Mouse (Mus musculus): ENCODE results near the gene Fsd1l. TPM values are rescaled to one million over a fixed set of nuclear protein-coding genes. Genes with fewer than 3 reads are reported as not detected.

Fsd1l gene
- 3.4 and 5.5 TPM in 2 replicates for polyA plus RNA-seq (2011; ENCODE audit: insufficient read length, low read depth, missing spikeins)

DNA sequence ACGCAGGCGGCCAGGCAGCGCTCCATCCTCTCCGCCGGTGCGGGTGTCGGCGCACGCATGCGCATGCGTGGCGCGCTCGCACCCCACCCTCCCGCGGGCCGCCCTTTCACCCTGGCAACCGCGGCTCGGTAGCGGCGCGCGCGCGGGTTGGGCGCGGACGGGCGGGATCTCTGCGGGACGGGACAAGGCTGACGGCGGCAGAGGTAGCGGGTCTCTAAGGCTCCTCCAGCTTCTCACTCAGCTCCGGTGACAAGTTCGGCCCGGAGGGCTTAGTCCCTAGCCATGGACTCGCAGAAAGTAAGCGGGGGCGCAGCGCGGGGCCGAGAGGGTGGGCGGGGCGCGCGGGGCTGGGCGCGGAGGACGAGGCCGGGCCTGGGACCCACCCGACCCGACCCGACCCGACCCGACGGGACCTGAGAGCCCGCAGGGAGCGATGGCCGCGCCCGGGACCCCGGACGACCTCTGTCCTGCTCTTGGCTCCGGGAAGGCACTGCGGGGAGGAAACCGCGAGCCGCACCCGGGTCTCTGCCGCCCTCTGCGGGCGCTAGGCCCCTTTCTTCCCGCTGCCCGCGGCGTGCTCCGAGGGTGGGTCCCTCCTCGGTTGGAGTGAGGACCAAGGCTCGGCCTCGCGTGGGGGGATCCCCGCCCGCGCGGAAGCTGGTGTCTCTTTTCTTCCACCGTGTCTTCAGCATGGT lies at the start of gene Fsd1l:
Fsd1l (plus strand) TSS at position 156 of the 695 bp plus-strand sequence.
- no peaks in the 10 kb centered on the region for H3K4me1 ChIP-seq (ENCODE audit: control insufficient read depth, insufficient read depth, low read length)
- no peak within 1 kb of the TSS for H3K27ac ChIP-seq (ENCODE audit: insufficient read depth, low read length)
- TF ChIP-seq POLR2A (IDR thresholded peaks at IDR 0.05; ENCODE audit: low read depth, low read length) (peak; percentile 68), CTCF (IDR thresholded peaks at IDR 0.05; ENCODE audit: borderline replicate concordance, insufficient read depth, low read length) (no peak)
- H3K4me3 ChIP-seq (ENCODE audit: insufficient read depth, low read length) = peak within 1 kb of the TSS; percentile 97

DNA sequence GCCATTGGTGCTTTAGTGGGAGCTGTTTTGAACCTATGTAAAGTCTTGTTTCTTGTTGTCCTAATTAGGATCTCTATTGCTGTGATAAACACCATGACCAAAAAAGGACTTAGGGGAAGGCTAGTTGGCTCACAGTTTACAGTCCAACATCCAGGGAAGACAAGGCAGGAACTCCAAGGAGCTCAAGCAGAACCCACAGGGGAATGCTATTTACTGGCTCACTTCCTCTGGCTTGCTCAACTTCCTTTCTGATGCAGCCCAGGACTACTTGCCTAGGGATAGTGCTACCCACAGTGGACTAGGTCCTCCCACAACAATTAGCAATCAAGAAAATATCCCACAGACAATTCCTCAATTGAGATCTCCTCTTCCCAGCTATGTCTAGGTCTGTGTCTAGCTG lies 43.6 kb upstream of the Fsd1l start:
- Histone ChIP-seq H3K4me3 (ENCODE audit: insufficient read depth, low read length) (no peak overlapping the region), H3K27ac (ENCODE audit: insufficient read depth, low read length) (no peak overlapping the region), H3K4me1 (ENCODE audit: control insufficient read depth, insufficient read depth, low read length) (no peaks in the 10 kb centered on the region)
- TF ChIP-seq POLR2A (IDR thresholded peaks at IDR 0.05; ENCODE audit: low read depth, low read length) (no peak), CTCF (IDR thresholded peaks at IDR 0.05; ENCODE audit: borderline replicate concordance, insufficient read depth, low read length) (no peak)

DNA sequence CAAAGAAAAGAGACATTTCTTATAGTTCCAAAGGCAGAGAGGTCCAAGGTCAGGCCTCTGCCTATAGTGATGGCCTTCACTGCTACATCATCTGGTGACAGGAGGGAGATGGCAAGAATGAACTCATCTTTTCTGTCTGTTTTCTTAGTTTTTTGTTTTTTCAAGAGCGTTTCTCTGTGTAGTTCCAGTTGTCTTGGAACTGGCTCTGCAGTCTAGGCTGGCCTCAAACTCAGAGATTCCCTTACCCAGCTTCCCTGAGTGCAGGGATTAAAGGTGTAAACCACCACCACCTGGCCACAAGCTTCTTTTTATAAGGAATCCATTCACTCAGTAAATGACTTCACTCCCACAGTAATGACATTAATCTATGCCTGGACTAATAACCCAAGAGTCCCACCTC lies 42.3 kb upstream of the Fsd1l start:
- no peak overlapping the region for H3K27ac ChIP-seq (ENCODE audit: insufficient read depth, low read length)
- no peak overlapping the region for H3K4me3 ChIP-seq (ENCODE audit: insufficient read depth, low read length)
- no peak for TF ChIP-seq POLR2A (IDR thresholded peaks at IDR 0.05; ENCODE audit: low read depth, low read length)
- TF ChIP-seq CTCF (IDR thresholded peaks at IDR 0.05; ENCODE audit: borderline replicate concordance, insufficient read depth, low read length) = no peak
- H3K4me1 ChIP-seq (ENCODE audit: control insufficient read depth, insufficient read depth, low read length) = no peaks in the 10 kb centered on the region

DNA sequence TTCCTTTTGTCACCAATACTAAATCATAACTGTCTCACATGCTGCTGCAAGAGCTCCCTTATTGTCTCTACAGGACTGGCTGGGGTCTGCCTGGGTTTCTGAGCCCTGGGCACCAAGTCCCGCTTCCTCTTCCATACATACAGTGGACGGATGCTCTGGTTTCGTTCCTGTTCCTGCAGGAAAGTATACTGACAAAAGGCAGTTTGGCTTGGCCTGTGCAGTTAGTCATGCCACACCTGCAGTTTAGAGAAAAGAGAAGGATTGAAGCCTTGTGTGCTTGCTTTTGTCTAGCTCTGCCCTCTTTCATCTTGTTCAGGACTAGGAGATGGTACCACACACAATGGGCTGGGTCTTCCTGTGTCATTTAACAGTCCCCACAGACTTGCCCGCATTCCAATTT lies 41.8 kb upstream of the Fsd1l start:
- no peak overlapping the region for H3K27ac ChIP-seq (ENCODE audit: insufficient read depth, low read length)
- H3K4me1 ChIP-seq (ENCODE audit: control insufficient read depth, insufficient read depth, low read length) = no peaks in the 10 kb centered on the region
- TF ChIP-seq CTCF (IDR thresholded peaks at IDR 0.05; ENCODE audit: borderline replicate concordance, insufficient read depth, low read length) (no peak), POLR2A (IDR thresholded peaks at IDR 0.05; ENCODE audit: low read depth, low read length) (no peak)
- H3K4me3 ChIP-seq (ENCODE audit: insufficient read depth, low read length) = no peak overlapping the region

DNA sequence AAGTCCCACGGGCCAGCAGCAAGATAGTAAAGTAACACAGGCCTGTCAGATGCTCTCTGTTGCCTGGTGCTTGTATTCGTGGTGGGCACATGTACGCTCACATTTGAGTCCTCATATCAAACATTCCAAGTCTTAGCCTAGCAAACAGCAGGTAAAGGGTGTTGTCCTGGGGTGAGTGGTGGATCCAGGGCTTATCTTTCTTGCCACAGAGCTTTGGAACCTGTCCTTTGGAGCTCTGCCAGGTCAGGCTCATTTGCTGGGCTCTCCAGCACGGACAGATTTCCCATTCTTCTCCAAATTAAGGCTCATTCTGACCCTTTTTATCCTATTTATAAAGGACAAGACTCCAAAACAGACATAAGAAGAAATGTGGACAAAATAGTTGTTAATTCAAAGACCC lies 41.1 kb upstream of the Fsd1l start:
- no peaks in the 10 kb centered on the region for H3K4me1 ChIP-seq (ENCODE audit: control insufficient read depth, insufficient read depth, low read length)
- TF ChIP-seq POLR2A (IDR thresholded peaks at IDR 0.05; ENCODE audit: low read depth, low read length) (no peak), CTCF (IDR thresholded peaks at IDR 0.05; ENCODE audit: borderline replicate concordance, insufficient read depth, low read length) (no peak)

DNA sequence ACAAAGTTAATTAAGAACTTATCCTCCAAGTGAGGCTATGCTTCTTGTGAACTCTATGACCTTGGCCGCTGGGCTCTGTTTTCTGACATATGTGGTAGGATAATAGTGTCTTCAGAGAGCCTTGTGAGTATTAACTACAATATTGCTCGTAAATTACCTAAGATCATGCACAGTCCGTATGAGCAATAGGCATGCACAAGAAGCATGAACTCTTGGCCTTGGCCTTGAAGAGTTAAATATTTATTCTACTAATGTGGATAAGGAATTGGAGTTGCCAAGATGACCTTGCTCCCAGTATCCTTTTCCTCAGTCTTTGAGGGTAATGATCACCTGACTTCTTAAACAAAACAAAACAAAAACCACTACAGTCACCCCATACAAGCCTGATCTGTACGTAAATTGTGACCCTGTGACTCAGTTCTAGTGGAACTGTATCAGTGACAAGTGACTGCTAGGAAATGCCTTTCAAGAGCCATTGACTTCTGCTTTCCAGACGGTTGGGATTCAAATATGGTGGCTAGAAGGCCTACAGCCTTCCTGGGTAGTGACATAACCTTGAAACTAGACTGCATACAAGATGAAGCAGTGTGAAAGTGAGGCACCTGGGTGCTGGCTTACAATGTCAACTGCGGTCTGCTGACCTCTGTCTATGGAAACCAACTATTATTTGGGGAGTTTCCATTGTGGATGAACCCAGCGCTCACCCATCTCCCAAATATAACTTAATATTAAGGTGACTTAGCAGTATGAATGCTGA lies 40.4 kb upstream of the Fsd1l start:
- Histone ChIP-seq H3K4me1 (ENCODE audit: control insufficient read depth, insufficient read depth, low read length) (no peaks in the 10 kb centered on the region), H3K27ac (ENCODE audit: insufficient read depth, low read length) (no peak overlapping the region), H3K4me3 (ENCODE audit: insufficient read depth, low read length) (no peak overlapping the region)
- no peak for TF ChIP-seq POLR2A (IDR thresholded peaks at IDR 0.05; ENCODE audit: low read depth, low read length)
- TF ChIP-seq CTCF (IDR thresholded peaks at IDR 0.05; ENCODE audit: borderline replicate concordance, insufficient read depth, low read length) = no peak

More for the DNA sequence above, 41.1 kb upstream of the Fsd1l start:
- Histone ChIP-seq H3K4me3 (ENCODE audit: insufficient read depth, low read length) (no peak overlapping the region), H3K27ac (ENCODE audit: insufficient read depth, low read length) (no peak overlapping the region)

DNA sequence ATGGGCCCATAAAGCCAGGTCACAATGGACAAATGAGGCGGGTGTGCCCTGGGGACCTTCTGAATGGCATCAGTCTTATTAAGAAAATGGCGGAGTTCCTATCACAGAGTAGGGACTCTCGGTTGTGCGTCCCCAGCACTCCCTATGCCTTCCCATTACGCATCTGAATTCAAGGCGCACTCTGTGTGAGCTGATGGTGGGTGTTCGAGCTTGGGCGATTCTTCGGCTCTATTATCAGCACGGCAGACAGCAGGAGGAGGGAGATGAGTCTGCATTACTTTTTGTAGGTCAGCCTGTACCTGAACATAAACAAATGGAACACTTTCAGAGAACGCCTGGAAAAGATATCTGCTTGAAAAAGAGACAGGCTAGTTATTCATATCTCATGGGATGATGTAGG lies 39.7 kb upstream of the Fsd1l start:
- no peak overlapping the region for H3K27ac ChIP-seq (ENCODE audit: insufficient read depth, low read length)
- no peak overlapping the region for H3K4me3 ChIP-seq (ENCODE audit: insufficient read depth, low read length)
- TF ChIP-seq POLR2A (IDR thresholded peaks at IDR 0.05; ENCODE audit: low read depth, low read length) (no peak), CTCF (IDR thresholded peaks at IDR 0.05; ENCODE audit: borderline replicate concordance, insufficient read depth, low read length) (no peak)
- H3K4me1 ChIP-seq (ENCODE audit: control insufficient read depth, insufficient read depth, low read length) = no peaks in the 10 kb centered on the region

DNA sequence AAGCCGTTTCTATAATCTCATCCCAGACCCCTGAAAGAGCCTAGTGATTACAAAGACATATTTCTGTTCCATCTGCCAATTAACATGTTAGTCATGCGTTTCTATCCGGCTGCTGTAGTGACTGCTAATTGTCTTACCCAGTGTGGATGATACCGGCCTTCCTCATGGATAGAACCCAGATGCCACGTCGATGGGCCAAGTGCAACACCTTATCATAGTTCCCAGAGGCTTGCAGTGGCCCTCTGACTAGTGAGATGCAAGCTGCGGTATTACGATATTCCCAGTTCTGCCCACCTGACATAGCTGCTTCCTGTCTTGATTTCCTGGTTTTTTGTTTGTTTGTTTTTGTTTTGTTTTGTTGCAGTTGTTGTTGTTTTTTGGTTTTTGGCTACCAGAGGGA lies 39.3 kb upstream of the Fsd1l start:
- H3K4me1 ChIP-seq (ENCODE audit: control insufficient read depth, insufficient read depth, low read length) = no peaks in the 10 kb centered on the region
- H3K4me3 ChIP-seq (ENCODE audit: insufficient read depth, low read length) = no peak overlapping the region
- no peak overlapping the region for H3K27ac ChIP-seq (ENCODE audit: insufficient read depth, low read length)
- no peak for TF ChIP-seq CTCF (IDR thresholded peaks at IDR 0.05; ENCODE audit: borderline replicate concordance, insufficient read depth, low read length)
- no peak for TF ChIP-seq POLR2A (IDR thresholded peaks at IDR 0.05; ENCODE audit: low read depth, low read length)

DNA sequence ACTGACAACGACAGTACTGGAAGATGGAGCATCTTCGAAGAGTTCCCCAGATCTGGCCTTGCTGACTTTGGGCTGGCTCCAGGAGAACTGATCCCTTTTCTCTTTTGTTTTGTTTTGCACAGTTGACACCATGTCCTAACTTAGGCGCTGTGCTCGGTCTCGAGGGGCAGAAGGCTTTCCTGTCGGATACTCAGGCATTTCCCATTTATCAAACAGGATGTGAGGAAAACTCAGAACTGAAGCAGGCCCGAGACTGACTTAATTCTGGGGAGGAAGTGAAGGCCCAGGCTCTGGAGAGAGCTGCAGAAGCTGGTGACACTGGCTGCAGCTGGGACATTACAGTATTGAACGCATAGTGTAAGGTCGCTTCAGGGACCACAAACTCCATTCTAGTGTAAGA lies 38.9 kb upstream of the Fsd1l start:
- no peak for TF ChIP-seq CTCF (IDR thresholded peaks at IDR 0.05; ENCODE audit: borderline replicate concordance, insufficient read depth, low read length)
- TF ChIP-seq POLR2A (IDR thresholded peaks at IDR 0.05; ENCODE audit: low read depth, low read length) = no peak
- H3K27ac ChIP-seq (ENCODE audit: insufficient read depth, low read length) = no peak overlapping the region
- no peak overlapping the region for H3K4me3 ChIP-seq (ENCODE audit: insufficient read depth, low read length)
- H3K4me1 ChIP-seq (ENCODE audit: control insufficient read depth, insufficient read depth, low read length) = no peaks in the 10 kb centered on the region

DNA sequence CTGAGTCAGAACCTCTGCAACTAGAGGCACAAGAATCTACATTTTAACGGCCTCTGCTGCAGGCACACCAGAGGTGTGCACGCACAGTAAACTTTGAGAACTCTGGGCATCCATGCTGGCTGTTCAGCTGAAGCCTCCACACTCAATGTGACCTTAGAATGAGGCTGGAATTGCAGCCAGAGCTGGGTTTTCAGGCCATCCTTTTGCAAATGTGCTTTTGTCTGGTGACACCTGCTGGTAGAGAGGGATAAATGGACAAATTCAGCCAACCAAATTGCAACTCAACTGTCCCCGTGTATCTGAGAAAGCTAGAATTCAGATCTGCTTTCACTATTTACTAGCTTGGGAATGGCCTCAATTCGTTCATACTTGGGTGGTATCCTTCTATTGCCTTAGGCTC lies 37.1 kb upstream of the Fsd1l start:
- Histone ChIP-seq H3K27ac (ENCODE audit: insufficient read depth, low read length) (no peak overlapping the region), H3K4me3 (ENCODE audit: insufficient read depth, low read length) (no peak overlapping the region), H3K4me1 (ENCODE audit: control insufficient read depth, insufficient read depth, low read length) (no peaks in the 10 kb centered on the region)
- TF ChIP-seq CTCF (IDR thresholded peaks at IDR 0.05; ENCODE audit: borderline replicate concordance, insufficient read depth, low read length) = no peak
